Mouse (Mus musculus): ENCODE data around the gene Kirrel2. TPM values are rescaled to one million over a fixed set of nuclear protein-coding genes. Genes with fewer than 3 reads are reported as not detected.

Kirrel2 gene
- total and polyA plus RNA-seq, 3 experiments: not detected

DNA sequence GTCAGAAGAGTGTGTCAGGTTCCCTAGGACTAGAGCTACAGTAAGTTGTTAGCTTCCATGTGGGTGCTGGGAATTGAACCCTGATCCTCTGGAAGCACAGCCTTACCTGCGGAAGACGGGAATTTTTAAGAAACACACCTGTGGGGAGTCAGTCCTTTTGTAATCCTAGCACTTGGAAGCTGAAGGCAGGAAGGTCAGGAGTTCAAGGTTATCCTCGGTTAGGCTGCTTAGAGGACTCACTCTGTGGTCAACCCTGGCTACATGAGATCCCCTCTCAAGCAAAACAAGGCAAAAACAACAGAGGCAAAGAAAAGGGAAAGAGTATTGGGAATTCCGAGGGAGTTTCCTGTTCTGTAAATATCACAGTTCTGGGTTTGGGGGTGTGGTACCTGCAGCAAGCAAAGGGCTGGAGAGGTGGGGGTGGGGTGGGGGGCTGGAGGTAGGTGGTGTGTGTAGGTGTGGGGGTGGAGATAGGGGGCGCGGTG, 7.4 kb upstream of the Kirrel2 start:
- DNase-seq (ENCODE audit: low spot score) (no peak), ATAC-seq (ENCODE audit: extremely low read depth, insufficient number of reproducible peaks, low FRiP score, poor library complexity, severe bottlenecking) (no peak)
- H3K4me3 ChIP-seq (ENCODE audit: low read depth, low read length): no peak overlapping the region
- no peaks in the 10 kb centered on the region for H3K4me1 ChIP-seq (ENCODE audit: insufficient read depth, low read depth, low read length)
- no peaks in the 10 kb centered on the region for H3K9me3 ChIP-seq (replicated peaks)
- TF ChIP-seq TAL1 (conservative IDR thresholded peaks at IDR 0.05; ENCODE audit: low read depth, low read length) (no peak), POLR2AphosphoS5 (IDR thresholded peaks at IDR 0.05; ENCODE audit: insufficient replicate concordance, low read depth, low read length) (no peak), CTCF (IDR thresholded peaks at IDR 0.05; ENCODE audit: low read depth, low read length) (no peak), GATA1 (IDR thresholded peaks at IDR 0.05; ENCODE audit: borderline replicate concordance, low read length) (no peak), GATA2 (IDR thresholded peaks at IDR 0.05; ENCODE audit: borderline replicate concordance, low read depth, low read length) (no peak)
- no peaks in the 10 kb centered on the region for H3K36me3 ChIP-seq (replicated peaks)
- H3K27me3 ChIP-seq (ENCODE audit: insufficient read depth, low read length): peaks cover 11% of the 10 kb centered on the region; the same call in 1 of the 2 replicates

DNA sequence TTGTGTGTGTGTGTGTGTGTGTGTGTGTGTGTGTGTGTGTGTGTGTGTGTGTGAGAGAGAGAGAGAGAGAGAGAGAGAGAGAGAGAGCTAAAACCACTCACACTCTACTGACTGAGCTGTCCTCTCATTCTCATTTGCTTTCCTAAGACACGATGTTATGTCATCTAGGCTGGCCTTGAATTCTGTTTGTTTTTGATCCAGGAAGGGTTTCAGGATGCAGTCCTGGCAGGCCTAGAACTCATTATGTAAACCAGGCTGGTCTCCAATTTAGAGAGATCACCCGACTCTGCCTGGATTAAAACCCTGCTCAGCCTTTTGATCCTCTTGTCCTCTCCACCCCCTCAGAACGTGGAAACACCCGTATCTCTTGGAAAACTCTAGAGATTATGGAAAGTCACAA, 6.5 kb upstream of the Kirrel2 start:
- H3K27me3 ChIP-seq (ENCODE audit: insufficient read depth, low read length): peaks cover 13% of the 10 kb centered on the region; the same call in 1 of the 2 replicates
- H3K4me3 ChIP-seq (ENCODE audit: low read depth, low read length): no peak overlapping the region
- DNase-seq (ENCODE audit: low spot score) (no peak), ATAC-seq (ENCODE audit: extremely low read depth, insufficient number of reproducible peaks, low FRiP score, poor library complexity, severe bottlenecking) (no peak)
- no peaks in the 10 kb centered on the region for H3K4me1 ChIP-seq (ENCODE audit: insufficient read depth, low read depth, low read length)
- H3K36me3 ChIP-seq (replicated peaks): no peaks in the 10 kb centered on the region
- TF ChIP-seq GATA1 (IDR thresholded peaks at IDR 0.05; ENCODE audit: borderline replicate concordance, low read length) (no peak), GATA2 (IDR thresholded peaks at IDR 0.05; ENCODE audit: borderline replicate concordance, low read depth, low read length) (no peak), TAL1 (conservative IDR thresholded peaks at IDR 0.05; ENCODE audit: low read depth, low read length) (no peak), CTCF (IDR thresholded peaks at IDR 0.05; ENCODE audit: low read depth, low read length) (no peak), POLR2AphosphoS5 (IDR thresholded peaks at IDR 0.05; ENCODE audit: insufficient replicate concordance, low read depth, low read length) (no peak)
- no peaks in the 10 kb centered on the region for H3K9me3 ChIP-seq (replicated peaks)

DNA sequence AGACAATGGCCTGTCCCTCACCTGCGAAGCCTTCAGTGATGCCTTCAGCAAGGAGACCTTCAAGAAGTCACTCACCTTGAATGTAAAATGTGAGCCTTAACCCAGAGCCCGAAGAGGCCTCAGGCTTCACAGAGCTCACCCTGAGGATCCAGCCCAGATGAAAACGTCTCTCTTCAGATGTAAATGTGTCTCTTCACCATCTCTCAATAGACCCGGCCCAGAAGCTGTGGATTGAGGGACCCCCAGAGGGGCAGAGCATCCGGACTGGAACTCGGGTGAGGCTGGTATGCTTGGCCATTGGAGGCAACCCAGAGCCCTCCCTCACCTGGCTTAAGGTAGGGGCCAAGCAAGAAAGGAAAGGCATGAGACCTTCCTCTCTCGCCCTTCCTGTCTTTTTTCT, 6.1 kb upstream of the Kirrel2 start:
- no peaks in the 10 kb centered on the region for H3K36me3 ChIP-seq (replicated peaks)
- TF ChIP-seq CTCF (IDR thresholded peaks at IDR 0.05; ENCODE audit: low read depth, low read length) (no peak), GATA2 (IDR thresholded peaks at IDR 0.05; ENCODE audit: borderline replicate concordance, low read depth, low read length) (no peak), TAL1 (conservative IDR thresholded peaks at IDR 0.05; ENCODE audit: low read depth, low read length) (no peak), GATA1 (IDR thresholded peaks at IDR 0.05; ENCODE audit: borderline replicate concordance, low read length) (no peak), POLR2AphosphoS5 (IDR thresholded peaks at IDR 0.05; ENCODE audit: insufficient replicate concordance, low read depth, low read length) (no peak)
- H3K4me1 ChIP-seq (ENCODE audit: insufficient read depth, low read depth, low read length): no peaks in the 10 kb centered on the region
- H3K9me3 ChIP-seq (replicated peaks): no peaks in the 10 kb centered on the region
- H3K4me3 ChIP-seq (ENCODE audit: low read depth, low read length): no peak overlapping the region
- H3K27me3 ChIP-seq (ENCODE audit: insufficient read depth, low read length): peaks cover 13% of the 10 kb centered on the region; the same call in 1 of the 2 replicates
- no peak for ATAC-seq (ENCODE audit: extremely low read depth, insufficient number of reproducible peaks, low FRiP score, poor library complexity, severe bottlenecking)
- DNase-seq (ENCODE audit: low spot score): no peak

GRCm38 (mm10) chr7:30459484-30459883, 2.0 kb upstream of the Kirrel2 start:
- H3K36me3 ChIP-seq (replicated peaks): no peaks in the 10 kb centered on the region
- no peak for TF ChIP-seq POLR2AphosphoS5 (IDR thresholded peaks at IDR 0.05; ENCODE audit: insufficient replicate concordance, low read depth, low read length)
- no peak for TF ChIP-seq CTCF (IDR thresholded peaks at IDR 0.05; ENCODE audit: low read depth, low read length)
- TF ChIP-seq TAL1 (conservative IDR thresholded peaks at IDR 0.05; ENCODE audit: low read depth, low read length): no peak
- no peak for TF ChIP-seq GATA1 (IDR thresholded peaks at IDR 0.05; ENCODE audit: borderline replicate concordance, low read length)
- no peak for TF ChIP-seq GATA2 (IDR thresholded peaks at IDR 0.05; ENCODE audit: borderline replicate concordance, low read depth, low read length)
- no peak overlapping the region for H3K4me3 ChIP-seq (ENCODE audit: low read depth, low read length)
- DNase-seq (ENCODE audit: low spot score): no peak
- peaks cover 25% of the 10 kb centered on the region for H3K27me3 ChIP-seq (ENCODE audit: insufficient read depth, low read length)
- no peaks in the 10 kb centered on the region for H3K9me3 ChIP-seq (replicated peaks)
- no peak for ATAC-seq (ENCODE audit: extremely low read depth, insufficient number of reproducible peaks, low FRiP score, poor library complexity, severe bottlenecking)
- no peaks in the 10 kb centered on the region for H3K4me1 ChIP-seq (ENCODE audit: insufficient read depth, low read depth, low read length)

DNA sequence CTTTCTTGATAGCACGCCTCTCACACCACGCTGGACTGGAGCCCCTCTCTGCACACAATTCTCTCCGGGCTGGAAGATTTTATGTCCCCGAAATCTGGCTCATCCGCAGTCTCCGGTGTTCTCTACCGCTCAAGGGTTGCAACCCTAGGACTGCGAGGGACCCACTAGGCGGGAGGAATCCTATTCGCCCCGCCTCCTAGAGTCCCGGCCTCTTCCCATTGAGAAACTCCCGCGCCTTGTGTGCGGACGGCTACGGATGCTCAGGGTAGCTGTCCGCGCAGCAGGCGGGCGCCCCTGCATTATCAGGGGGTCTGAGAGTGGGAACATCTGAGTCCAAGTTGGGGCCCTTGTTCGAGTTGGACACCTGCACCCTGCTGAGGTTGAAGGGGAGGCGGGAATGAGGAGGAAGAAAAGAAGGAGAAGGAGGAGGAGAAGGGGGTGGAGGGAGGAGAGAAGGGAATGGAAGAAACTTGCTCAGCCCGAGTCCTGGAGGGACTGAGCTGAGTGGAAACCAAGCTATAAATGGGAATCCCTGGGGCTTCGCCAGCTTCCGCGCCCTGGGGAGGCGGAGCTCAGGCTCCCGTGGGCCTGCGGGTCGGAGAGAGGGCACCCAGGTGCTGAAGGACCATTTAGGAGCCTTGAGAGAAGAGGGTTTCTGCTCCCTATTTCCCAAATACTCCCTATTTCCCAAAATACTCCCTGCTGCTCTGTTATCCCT, 420 bp downstream of the Kirrel2 start:
- ATAC-seq (ENCODE audit: extremely low read depth, insufficient number of reproducible peaks, low FRiP score, poor library complexity, severe bottlenecking): no peak
- no peaks in the 10 kb centered on the region for H3K9me3 ChIP-seq (replicated peaks)
- H3K4me1 ChIP-seq (ENCODE audit: insufficient read depth, low read depth, low read length): no peaks in the 10 kb centered on the region
- H3K4me3 ChIP-seq (ENCODE audit: low read depth, low read length): no peak overlapping the region
- TF ChIP-seq TAL1 (conservative IDR thresholded peaks at IDR 0.05; ENCODE audit: low read depth, low read length) (no peak), GATA2 (IDR thresholded peaks at IDR 0.05; ENCODE audit: borderline replicate concordance, low read depth, low read length) (no peak), GATA1 (IDR thresholded peaks at IDR 0.05; ENCODE audit: borderline replicate concordance, low read length) (no peak), POLR2AphosphoS5 (IDR thresholded peaks at IDR 0.05; ENCODE audit: insufficient replicate concordance, low read depth, low read length) (no peak), CTCF (IDR thresholded peaks at IDR 0.05; ENCODE audit: low read depth, low read length) (no peak)
- peaks cover 22% of the 10 kb centered on the region for H3K27me3 ChIP-seq (ENCODE audit: insufficient read depth, low read length)
- no peaks in the 10 kb centered on the region for H3K36me3 ChIP-seq (replicated peaks)
- DNase-seq (ENCODE audit: low spot score): no peak

DNA sequence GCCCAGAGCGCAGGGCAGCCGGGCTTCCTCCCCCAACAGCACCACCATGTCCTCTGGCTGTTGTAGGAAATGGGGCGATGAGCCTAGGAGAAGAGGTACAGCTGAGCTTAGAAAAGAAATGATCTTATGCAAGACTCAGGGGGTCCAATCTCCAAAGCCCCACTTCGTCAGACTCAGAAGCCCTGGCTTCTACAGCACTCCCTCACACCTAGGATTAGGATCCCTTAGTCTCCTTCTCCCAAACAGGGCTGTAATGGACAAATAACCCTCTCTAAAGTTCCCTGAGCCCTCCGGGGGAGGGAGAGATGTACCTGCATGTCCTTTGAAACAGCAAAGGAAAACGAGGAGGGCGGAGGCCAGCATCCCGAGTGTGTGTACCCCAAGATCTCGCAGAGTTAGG, 1.0 kb downstream of the Kirrel2 start:
- Histone ChIP-seq H3K27me3 (ENCODE audit: insufficient read depth, low read length) (peaks cover 22% of the 10 kb centered on the region), H3K4me3 (ENCODE audit: low read depth, low read length) (no peak overlapping the region), H3K4me1 (ENCODE audit: insufficient read depth, low read depth, low read length) (no peaks in the 10 kb centered on the region), H3K9me3 (replicated peaks) (no peaks in the 10 kb centered on the region), H3K36me3 (replicated peaks) (no peaks in the 10 kb centered on the region)
- no peak for ATAC-seq (ENCODE audit: extremely low read depth, insufficient number of reproducible peaks, low FRiP score, poor library complexity, severe bottlenecking)
- no peak for TF ChIP-seq POLR2AphosphoS5 (IDR thresholded peaks at IDR 0.05; ENCODE audit: insufficient replicate concordance, low read depth, low read length)
- TF ChIP-seq GATA2 (IDR thresholded peaks at IDR 0.05; ENCODE audit: borderline replicate concordance, low read depth, low read length): no peak
- no peak for TF ChIP-seq CTCF (IDR thresholded peaks at IDR 0.05; ENCODE audit: low read depth, low read length)
- no peak for TF ChIP-seq TAL1 (conservative IDR thresholded peaks at IDR 0.05; ENCODE audit: low read depth, low read length)
- TF ChIP-seq GATA1 (IDR thresholded peaks at IDR 0.05; ENCODE audit: borderline replicate concordance, low read length): no peak
- DNase-seq (ENCODE audit: low spot score): no peak
